Mouse (Mus musculus) cerebellum, postnatal 10 days (tissue): ENCODE data around the gene Snrpn.
A peak's percentile ranks its signal among the peaks of the same experiment; 100 is the strongest.

Source experiments
- DNase-seq, 2 experiments: peaks; one replicate each; pipeline ENCODE4 v3.0.0; 2021; ENCODE audit warnings: mixed read lengths in 2 of 2

Gene Snrpn

GRCm38 (mm10) chr7:60139742-60140480, at the start of gene Snrpn:
Gene Snrpn, minus strand, starts transcription at chr7:60140219.
- peak; percentile 15 to 19 for DNase-seq

GRCm38 (mm10) chr7:60170250-60171185, 30.5 kb upstream of the Snrpn start:
- peak; percentile 70 to 82 for DNase-seq

GRCm38 (mm10) chr7:60125332-60125731, 14.7 kb downstream of the Snrpn start:
- no peak for DNase-seq

- peak in 1 of 2 experiments; percentile 1 for DNase-seq
These were observed 16.9 kb downstream of the Snrpn start for GRCm38 (mm10) chr7:60123086-60123624.

GRCm38 (mm10) chr7:60122434-60123085, 17.5 kb downstream of the Snrpn start:
- no peak for DNase-seq

- peak; percentile 21 to 38 for DNase-seq
These were observed 42.7 kb downstream of the Snrpn start for GRCm38 (mm10) chr7:60097154-60097859.

- peak in 1 of 2 experiments; percentile 1 for DNase-seq
These were observed 63.7 kb downstream of the Snrpn start for GRCm38 (mm10) chr7:60076301-60076700.

- DNase-seq, result peak; percentile 68 to 73
These were observed 92.4 kb downstream of the Snrpn start for GRCm38 (mm10) chr7:60047481-60048201.

- no peak for DNase-seq
These were observed 126.8 kb downstream of the Snrpn start for GRCm38 (mm10) chr7:60013186-60013585.

- peak; percentile 13 to 38 for DNase-seq
These were observed 132.2 kb downstream of the Snrpn start for GRCm38 (mm10) chr7:60007727-60008360.

- DNase-seq, result no peak
These were observed 133.8 kb downstream of the Snrpn start for GRCm38 (mm10) chr7:60006262-60006661.

- peak; percentile 90 to 93 for DNase-seq
These were observed 135.3 kb downstream of the Snrpn start, which contains the start of the genes Snurf and Gm38393 for GRCm38 (mm10) chr7:60004606-60005330. Gene Snurf, minus strand, starts transcription at chr7:60005049. Gene Gm38393, minus strand, starts transcription at chr7:60005064.

- DNase-seq, result peak; percentile 68 to 78
These were observed 136.0 kb downstream of the Snrpn start for GRCm38 (mm10) chr7:60003921-60004605.

- peak; percentile 68 to 71 for DNase-seq
These were observed 136.8 kb downstream of the Snrpn start for GRCm38 (mm10) chr7:60003006-60003865.

- DNase-seq, result no peak
These were observed 161.4 kb downstream of the Snrpn start for GRCm38 (mm10) chr7:59978646-59979045.
